Mouse (Mus musculus) intestine, embryonic 14.5 days (tissue): ENCODE measurements around the gene Snx19. TPM values are rescaled to one million over a fixed set of nuclear protein-coding genes. Genes with fewer than 3 reads are reported as not detected.

Experiments
- ATAC-seq: fragments of 200-750 bp; cut with Nextera tagmentation; replicated peaks from 2 replicates; pipeline ENCODE4 v1.8.0; 2017; ENCODE audit warnings: low read depth, moderate number of reproducible peaks, moderate TSS enrichment, moderate library complexity; ENCODE audit not compliant: low FRiP score, low TSS enrichment
- DNase-seq: peaks from one replicate; pipeline ENCODE4 v3.0.0-alpha.2; 2018; ENCODE audit warnings: low spot score
- H3K27ac ChIP-seq: fragments of 300-500 bp; sonication (generic); 2 replicates; pipeline ENCODE4 v1.5.1; 2014; ENCODE audit warnings: low read depth, mild to moderate bottlenecking, control low read depth
- H3K27me3 ChIP-seq: fragments of 300-500 bp; sonication (generic); replicated peaks from 2 replicates; pipeline ENCODE4 v1.6.1; 2014; ENCODE audit warnings: low read length, control low read depth; ENCODE audit not compliant: control insufficient read depth, insufficient read depth
- H3K36me3 ChIP-seq: fragments of 300-500 bp; sonication (generic); 2 replicates; pipeline ENCODE4 v1.6.1; 2014; ENCODE audit warnings: low read length, control low read depth; ENCODE audit not compliant: control insufficient read depth, insufficient read depth
- H3K4me1 ChIP-seq: fragments of 300-500 bp; sonication (generic); replicated peaks from 2 replicates; pipeline ENCODE4 v1.6.1; 2014; ENCODE audit warnings: low read length, control low read depth, mixed read lengths; ENCODE audit not compliant: control insufficient read depth, insufficient read depth
- H3K4me2 ChIP-seq: fragments of 300-500 bp; sonication (generic); 2 replicates; pipeline ENCODE4 v1.6.1; 2014; ENCODE audit warnings: low read length
- H3K4me3 ChIP-seq: fragments of 300-500 bp; sonication (generic); 2 replicates; pipeline ENCODE4 v1.5.1; 2014; ENCODE audit warnings: low read depth, low read length, control low read depth, mixed read lengths
- H3K9ac ChIP-seq: fragments of 300-500 bp; sonication (generic); 2 replicates; pipeline ENCODE4 v1.6.1; 2014; ENCODE audit warnings: mild to moderate bottlenecking, low read length
- H3K9me3 ChIP-seq: fragments of 300-500 bp; sonication (generic); 2 replicates; pipeline ENCODE4 v1.6.1; 2016; ENCODE audit warnings: low read length, control low read depth; ENCODE audit not compliant: control insufficient read depth
- WGBS: fragments of 180-500 bp; shearing (Covaris S2); extraction: QIAGEN DNeasy Blood & Tissue Kit; methylation state at CpG from one replicate; pipeline ENCODE4 v1.1.7; 2014; 5-methylcytosine and 5-hydroxymethylcytosine counted together
- polyA plus RNA-seq: library from polyadenylated mRNA; unstranded; fragments of >200 nt; fragmentation: Nextera tagmentation; extraction: Ambion mirVana; gene quantifications from 2 replicates; pipeline ENCODE4 v1.2.1, GENCODE M21; 2014

Snx19 gene
- polyA plus RNA-seq, 1 experiment from 2014 or later: 20.9 TPM

DNA sequence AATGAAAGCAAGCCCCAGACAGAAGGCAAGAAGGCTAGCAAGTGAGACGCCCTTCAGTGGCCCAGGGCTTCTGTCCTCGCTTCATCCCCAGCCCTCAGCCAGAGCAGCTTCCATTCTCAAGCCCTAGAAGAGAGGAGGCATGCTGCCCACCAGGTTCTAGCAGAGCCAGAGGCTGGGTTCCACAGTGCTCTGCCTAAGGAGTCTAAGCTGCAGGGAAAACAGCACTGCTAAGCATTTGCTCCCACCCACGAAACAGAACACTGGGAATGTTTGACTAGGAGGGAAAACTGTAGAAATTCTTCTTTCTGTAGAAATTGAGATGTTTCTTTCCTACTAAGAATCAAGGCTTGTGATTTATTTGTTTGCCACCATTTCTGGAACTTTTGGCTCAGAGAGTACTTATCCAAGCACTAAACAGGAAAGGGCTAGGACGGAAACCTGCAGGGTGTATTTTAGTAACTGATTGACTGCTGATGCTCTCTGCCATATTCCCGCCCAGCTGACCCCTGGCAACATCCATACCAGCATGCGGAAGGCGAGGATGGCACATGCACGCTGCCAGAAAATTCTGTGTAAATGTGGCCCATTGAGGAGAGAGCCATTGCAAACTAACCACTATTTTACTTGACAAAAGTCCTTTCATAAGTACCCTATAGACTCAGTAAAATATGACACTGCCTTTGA is 9.1 kb downstream of the Snx19 start:
- ATAC-seq: no peak
- 94% methylated on average over 8 of the region's 8 CpGs for WGBS
- no peaks in the 10 kb centered on the region for H3K9me3 ChIP-seq
- H3K27ac ChIP-seq: no peak overlapping the region
- no peak for DNase-seq
- peaks cover 79% of the 10 kb centered on the region for H3K36me3 ChIP-seq
- no peak overlapping the region for H3K4me2 ChIP-seq
- H3K4me3 ChIP-seq: no peak overlapping the region
- peaks cover under 1% of the 10 kb centered on the region; the same call in 1 of the 2 replicates for H3K4me1 ChIP-seq
- no peaks in the 10 kb centered on the region for H3K27me3 ChIP-seq
- H3K9ac ChIP-seq: no peak overlapping the region

- Histone ChIP-seq H3K9me3 (no peaks in the 10 kb centered on the region), H3K36me3 (peaks cover 88% of the 10 kb centered on the region), H3K27me3 (no peaks in the 10 kb centered on the region), H3K4me3 (no peak overlapping the region), H3K27ac (no peak overlapping the region), H3K9ac (no peak overlapping the region), H3K4me2 (no peak overlapping the region), H3K4me1 (no peaks in the 10 kb centered on the region)
- DNase-seq (no peak), ATAC-seq (no peak)
- WGBS: 52% methylated on average over 3 of the region's 3 CpGs
Observed at GRCm38 (mm10) chr9:30438505-30438904, 11.6 kb downstream of the Snx19 start.

DNA sequence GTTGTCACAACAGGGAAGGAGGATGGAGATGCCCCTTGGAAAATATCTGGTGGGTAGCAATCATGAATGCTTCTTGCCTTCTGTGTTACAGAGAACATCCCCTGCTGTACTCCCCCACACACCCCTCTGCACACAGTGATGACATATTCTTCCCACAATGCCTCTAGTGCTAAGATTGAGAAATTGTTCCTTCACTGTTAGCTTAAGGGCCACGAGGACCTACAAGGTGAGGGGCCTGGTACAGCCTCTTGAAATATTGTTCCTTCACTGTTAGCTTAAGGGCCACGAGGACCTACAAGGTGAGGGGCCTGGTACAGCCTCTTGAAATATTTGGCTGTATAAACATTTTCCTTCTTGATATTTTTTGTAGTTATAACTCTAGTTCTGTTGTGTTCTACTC is 14.9 kb downstream of the Snx19 start:
- Histone ChIP-seq H3K9ac (no peak overlapping the region), H3K4me2 (no peak overlapping the region), H3K4me3 (no peak overlapping the region), H3K27ac (no peak overlapping the region), H3K9me3 (no peaks in the 10 kb centered on the region), H3K36me3 (peaks cover 80% of the 10 kb centered on the region), H3K27me3 (no peaks in the 10 kb centered on the region), H3K4me1 (peaks cover 7% of the 10 kb centered on the region; the same call in 1 of the 2 replicates)
- WGBS: 87% methylated on average over 2 of the region's 2 CpGs
- DNase-seq (no peak), ATAC-seq (no peak)

DNA sequence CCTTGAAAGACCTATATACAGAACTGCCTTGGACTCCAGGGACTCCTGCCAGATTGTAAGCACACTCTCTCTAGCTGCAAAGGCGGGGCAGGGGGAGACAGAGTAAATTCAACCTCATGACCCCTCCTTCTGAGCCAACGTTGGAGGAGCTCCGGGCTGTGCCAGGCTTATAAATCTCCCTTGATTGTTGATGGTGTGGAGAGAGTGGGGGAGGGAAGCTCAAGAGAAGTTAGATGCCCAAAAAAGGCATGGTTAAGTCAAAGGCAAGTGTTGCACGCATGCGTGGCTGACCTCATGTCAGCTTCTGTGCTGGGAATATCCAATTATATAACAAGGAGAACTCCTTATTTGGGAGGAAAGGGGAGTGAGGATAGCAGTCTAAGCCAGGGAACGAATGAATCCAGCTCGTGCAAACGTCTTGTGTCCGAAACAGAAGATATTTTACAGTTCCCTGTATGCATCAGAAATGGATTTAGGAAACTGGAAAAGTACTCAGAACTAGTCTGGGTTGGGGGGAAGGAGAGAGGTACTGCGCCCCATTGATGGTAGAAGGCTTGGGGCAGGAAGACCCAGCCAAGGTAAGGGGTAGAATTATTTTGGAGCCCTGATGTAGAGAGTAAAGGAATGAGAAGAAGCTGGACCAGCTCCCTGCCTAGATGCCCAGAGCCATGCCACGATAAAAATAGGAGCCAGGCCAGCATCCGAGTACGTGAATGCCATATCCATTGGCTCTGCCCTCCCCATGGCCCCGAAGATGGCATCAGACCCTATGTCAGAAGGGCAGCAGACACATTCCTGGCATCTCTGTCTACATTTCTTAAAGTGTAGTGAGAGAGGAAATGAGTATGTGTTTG is 18.6 kb downstream of the Snx19 start:
- peak overlapping the region; percentile 88 for H3K27ac ChIP-seq
- H3K36me3 ChIP-seq: peaks cover 63% of the 10 kb centered on the region
- ATAC-seq (peak; percentile 83), DNase-seq (peak; percentile 62)
- 0 out of 2 replicates have a peak overlapping the region, but pooled peaks have one; percentile 6 for H3K4me2 ChIP-seq
- 47% methylated on average over 14 of the region's 14 CpGs for WGBS
- H3K4me1 ChIP-seq: peaks cover 7% of the 10 kb centered on the region; the same call in 1 of the 2 replicates
- H3K27me3 ChIP-seq: no peaks in the 10 kb centered on the region
- no peaks in the 10 kb centered on the region for H3K9me3 ChIP-seq
- H3K9ac ChIP-seq: no peak overlapping the region
- no peak overlapping the region for H3K4me3 ChIP-seq

- DNase-seq (no peak), ATAC-seq (no peak)
- H3K27ac ChIP-seq: peak overlapping the region; percentile 88
- 95% methylated on average over 1 of the region's 1 CpGs for WGBS
- no peaks in the 10 kb centered on the region for H3K27me3 ChIP-seq
- no peak overlapping the region for H3K4me3 ChIP-seq
- 0 out of 2 replicates have a peak overlapping the region, but pooled peaks have one; percentile 6 for H3K4me2 ChIP-seq
- no peak overlapping the region for H3K9ac ChIP-seq
- H3K9me3 ChIP-seq: no peaks in the 10 kb centered on the region
- peaks cover 7% of the 10 kb centered on the region; the same call in 1 of the 2 replicates for H3K4me1 ChIP-seq
- peaks cover 63% of the 10 kb centered on the region for H3K36me3 ChIP-seq
Observed at GRCm38 (mm10) chr9:30446126-30446525, 19.2 kb downstream of the Snx19 start.

DNA sequence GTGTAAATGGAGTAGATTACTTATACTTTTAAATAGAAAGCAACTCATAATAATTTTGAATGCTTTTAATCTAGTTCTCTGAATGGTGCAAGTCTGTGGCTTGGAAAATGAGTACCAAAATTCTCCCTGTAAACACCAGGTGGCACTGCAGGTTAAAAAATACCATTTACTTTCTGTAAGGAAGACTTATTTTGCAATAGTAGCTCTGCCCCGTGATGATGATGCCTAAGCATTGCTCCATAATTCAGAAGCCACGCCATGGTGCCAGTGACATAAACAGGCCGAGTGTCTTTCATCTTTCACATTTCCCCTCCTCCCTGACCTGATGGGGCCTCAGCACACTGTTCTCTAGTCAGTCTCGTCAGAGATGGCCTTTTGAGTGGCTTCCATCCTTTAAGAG is 21.6 kb downstream of the Snx19 start:
- no peak overlapping the region for H3K4me2 ChIP-seq
- no peak for DNase-seq
- H3K36me3 ChIP-seq: peaks cover 58% of the 10 kb centered on the region
- H3K27me3 ChIP-seq: no peaks in the 10 kb centered on the region
- H3K9ac ChIP-seq: no peak overlapping the region
- 49% methylated on average over 4 of the region's 4 CpGs for WGBS
- no peak overlapping the region for H3K27ac ChIP-seq
- no peaks in the 10 kb centered on the region for H3K9me3 ChIP-seq
- no peak for ATAC-seq
- peaks cover 7% of the 10 kb centered on the region; the same call in 1 of the 2 replicates for H3K4me1 ChIP-seq
- H3K4me3 ChIP-seq: no peak overlapping the region

GRCm38 (mm10) chr9:30449862-30450261 is 23.0 kb downstream of the Snx19 start:
- ATAC-seq (no peak), DNase-seq (no peak)
- Histone ChIP-seq H3K4me2 (no peak overlapping the region), H3K9me3 (no peaks in the 10 kb centered on the region), H3K9ac (no peak overlapping the region), H3K4me1 (peaks cover 4% of the 10 kb centered on the region; the same call in 1 of the 2 replicates), H3K36me3 (peaks cover 52% of the 10 kb centered on the region), H3K27me3 (no peaks in the 10 kb centered on the region), H3K27ac (no peak overlapping the region), H3K4me3 (no peak overlapping the region)
- 57% methylated on average over 2 of the region's 2 CpGs for WGBS

- H3K27me3 ChIP-seq: no peaks in the 10 kb centered on the region
- H3K4me1 ChIP-seq: 0 out of 2 replicates have a peak, but pooled peaks cover under 1% of the 10 kb centered on the region
- H3K4me3 ChIP-seq: no peak overlapping the region
- ATAC-seq (no peak), DNase-seq (no peak)
- no peak overlapping the region for H3K4me2 ChIP-seq
- H3K9ac ChIP-seq: no peak overlapping the region
- H3K9me3 ChIP-seq: no peaks in the 10 kb centered on the region
- peaks cover 46% of the 10 kb centered on the region for H3K36me3 ChIP-seq
- WGBS: 63% methylated on average over 2 of the region's 2 CpGs
- no peak overlapping the region for H3K27ac ChIP-seq
Observed at GRCm38 (mm10) chr9:30450834-30451233, 23.9 kb downstream of the Snx19 start.
